Mouse (Mus musculus) common myeloid progenitor, adult 5-6 weeks (primary cell): ENCODE data around the gene Samd9l. TPM values are rescaled to one million over a fixed set of nuclear protein-coding genes. Genes with fewer than 3 reads are reported as not detected.
A peak's percentile ranks its signal among the peaks of the same experiment; 100 is the strongest.
"Not testable (repeated sequence)": the region's sequence is repeated elsewhere in the genome, so short reads cannot be mapped to it uniquely, and the experiment has no call there.

Experiments
- ATAC-seq: replicated peaks from 2 replicates; pipeline ENCODE4 v1.8.0; 2016; ENCODE audit warnings: low read depth, mild to moderate bottlenecking, moderate TSS enrichment, inconsistent platforms; ENCODE audit not compliant: poor library complexity, severe bottlenecking
- total RNA-seq: library from RNA; stranded (forward); fragments of 200-1000, 187-1606 nt; gene quantifications from 2 replicates; pipeline ENCODE4 v1.2.3, GENCODE M21; 2017

Gene Samd9l
- total RNA-seq, 1 experiment from 2014 or later = 30.6 TPM

DNA sequence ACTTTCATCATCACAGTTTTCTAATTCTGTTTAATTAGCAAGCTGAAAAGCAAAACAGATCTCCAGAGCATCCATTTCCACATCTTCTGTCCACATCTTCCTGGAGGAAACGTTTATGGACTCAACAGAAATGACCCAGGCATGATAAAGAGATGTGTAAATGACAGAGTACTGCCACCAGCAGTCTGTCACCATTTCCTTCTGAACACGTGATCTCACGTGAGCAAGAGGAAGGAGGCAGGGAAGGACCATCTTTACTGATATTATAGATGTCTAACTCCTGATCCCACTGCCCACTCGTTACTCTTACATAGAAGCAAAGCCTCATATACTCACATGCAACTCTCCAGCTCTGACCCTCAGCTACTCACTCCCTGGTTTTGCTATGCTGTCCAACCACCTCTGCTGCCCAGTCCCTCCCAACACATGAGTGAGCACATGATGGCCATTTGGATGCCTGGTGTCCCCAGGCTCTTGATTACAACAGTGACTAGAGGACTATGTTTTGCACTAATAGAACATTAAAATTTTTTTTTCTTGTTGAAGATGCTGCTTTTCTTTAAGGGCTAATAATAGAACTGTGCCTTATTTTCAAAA, 54.2 kb downstream of the Samd9l start:
- peak; percentile 56 for ATAC-seq

DNA sequence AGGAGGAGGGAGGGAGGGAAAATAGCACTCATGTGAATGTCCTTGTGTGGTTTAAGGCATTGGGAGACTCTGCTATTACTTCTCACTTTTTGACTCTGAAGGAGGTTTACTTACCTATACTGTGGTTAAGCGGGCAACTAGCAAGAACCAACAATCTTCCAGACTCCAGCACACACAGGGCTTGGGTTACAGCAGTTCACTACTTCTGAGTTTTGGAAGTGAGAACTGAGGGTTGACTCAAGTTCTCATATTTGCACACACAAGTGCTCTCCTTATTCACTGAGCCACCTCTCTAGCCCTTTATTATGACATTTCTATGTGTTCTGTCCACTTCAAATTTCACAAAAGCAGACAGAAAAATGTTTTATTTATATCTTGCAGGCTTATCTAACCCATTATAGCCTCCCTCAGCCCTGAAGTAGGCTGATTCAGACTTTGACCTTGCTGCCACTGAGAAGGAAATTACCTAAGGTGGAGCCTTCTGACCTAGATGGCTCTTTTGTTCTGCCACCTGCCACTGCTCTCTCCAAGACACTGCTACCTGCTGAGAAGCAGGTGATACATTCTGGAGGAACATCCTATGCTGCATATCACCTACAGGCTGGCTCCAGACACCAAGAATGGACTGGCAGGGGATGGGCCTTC, 55.6 kb downstream of the Samd9l start:
- ATAC-seq = not testable (repeated sequence)

DNA sequence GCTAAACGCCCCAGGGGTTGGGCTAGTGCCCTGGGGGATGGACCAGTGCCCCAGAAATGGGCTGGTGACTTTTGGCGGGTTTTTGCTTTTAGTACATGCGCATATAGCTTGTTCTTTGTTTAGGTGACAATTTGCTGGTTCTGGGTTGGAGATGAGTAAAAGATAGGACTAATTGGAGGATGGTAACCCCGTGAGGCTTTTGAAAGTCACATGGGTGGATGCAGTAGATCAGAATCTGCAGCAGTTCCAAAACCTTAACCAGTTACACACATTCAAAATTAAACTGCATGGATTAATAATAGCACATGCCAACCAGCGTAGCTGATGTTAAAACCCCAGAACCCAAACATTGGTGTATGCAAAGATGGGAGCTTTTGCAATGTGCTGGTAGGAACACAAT, 57.9 kb downstream of the Samd9l start:
- ATAC-seq = no peak

DNA sequence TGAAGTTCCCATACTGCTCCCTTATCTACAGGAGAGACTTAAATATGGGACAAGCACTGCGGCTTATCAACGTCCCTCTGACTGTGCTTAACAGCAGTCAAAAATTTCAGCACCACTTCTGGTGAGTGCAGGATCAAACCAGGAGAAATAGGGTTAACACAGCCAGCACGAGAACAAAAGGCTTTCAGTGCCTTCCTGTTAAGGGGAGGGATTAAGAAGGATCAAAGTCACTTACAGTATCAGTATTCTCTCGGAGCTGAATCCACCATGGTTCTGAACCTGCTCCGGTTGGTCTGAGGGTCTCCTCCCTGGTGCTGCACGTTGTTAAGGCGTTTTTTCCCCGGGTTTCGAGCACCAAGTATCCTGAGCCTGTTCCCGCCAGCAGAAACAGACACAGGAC, 58.4 kb downstream of the Samd9l start:
- not testable (repeated sequence) for ATAC-seq

DNA sequence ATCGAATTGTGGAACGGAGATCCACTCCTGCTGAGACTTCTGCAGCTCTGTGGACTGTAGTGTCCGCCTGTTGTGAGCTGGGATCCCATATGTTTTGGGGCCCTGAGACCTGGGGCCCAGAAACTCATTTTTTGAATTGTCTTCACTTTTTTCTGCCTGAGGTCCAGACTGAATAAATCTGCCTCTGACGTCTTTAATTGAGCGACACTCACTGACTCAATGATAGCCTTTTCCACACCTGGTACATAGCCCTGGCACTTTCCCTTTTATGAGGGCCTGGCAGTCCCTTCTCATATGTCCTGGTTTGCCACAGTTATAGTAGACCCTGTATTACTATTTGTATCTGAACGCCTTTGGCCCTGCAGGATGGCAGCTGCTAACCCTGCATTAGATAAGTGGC, 60.2 kb downstream of the Samd9l start:
- ATAC-seq = not testable (repeated sequence)

Other genes with a start within 250 kb of the Samd9l start
- gene Hepacam2, start 98.7 kb upstream of the Samd9l start, total RNA-seq = not detected in 2 replicates
- gene Vps50, start 98.8 kb upstream of the Samd9l start, total RNA-seq = 30.4 and 52.3 TPM in 2 replicates